In the genomic region with DNA sequence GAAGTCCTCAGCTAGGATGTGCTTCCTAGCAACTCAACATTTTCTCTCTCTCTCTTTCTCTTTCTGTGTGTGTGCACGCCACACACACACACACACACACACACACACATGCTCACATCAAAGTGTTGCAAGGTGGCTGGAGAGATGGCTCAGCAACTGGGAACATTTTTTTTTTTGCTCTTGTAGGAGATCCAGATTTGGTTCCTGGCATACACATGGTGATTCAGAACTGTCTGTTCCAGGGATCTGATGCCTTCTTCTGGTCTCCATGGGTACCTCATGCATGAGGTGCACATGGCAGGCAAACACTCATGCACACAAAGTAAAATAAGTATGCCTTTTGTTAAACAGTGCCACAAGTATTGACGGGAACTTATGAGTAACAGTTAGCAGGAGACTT, we compare ENCODE assay signal across 13 mouse cellular contexts.
"Had no signal": no experiment of that assay in that cellular context is flagged by ENCODE, and none has a peak within 500 bp of the region (broad histone marks: within the 10 kb centered on the region; RNA-seq: fewer than 3 reads in every experiment).

No protein-coding gene starts in this region.

- H3K36me3 ChIP-seq: liver, embryonic 15.5 days had no signal

- H3K9ac ChIP-seq: liver, embryonic 15.5 days had no signal

- H3K27ac ChIP-seq: limb, embryonic 10.5 days; liver, embryonic 15.5 days; macrophage; stomach, postnatal 0 days had no signal

- H3K9me3 ChIP-seq: limb, embryonic 10.5 days; liver, embryonic 15.5 days had no signal

- H3K4me3 ChIP-seq: limb, embryonic 10.5 days; liver, embryonic 15.5 days; megakaryocyte, embryonic 14.5 days had no signal

- DNase-seq: kidney, adult 18-20 months; kidney, postnatal 10 days; kidney, postnatal 4 days; lung, adult 2 months; lung, postnatal 10 days; midbrain, embryonic 14.5 days; thymus, postnatal 4 days had no signal

- H3K27me3 ChIP-seq: liver, embryonic 15.5 days; megakaryocyte, embryonic 14.5 days had no signal

- H3K4me2 ChIP-seq: liver, embryonic 11.5 days; liver, embryonic 15.5 days had no signal
